Mouse (Mus musculus) kidney, postnatal 25 days (tissue): ENCODE measurements at regions not wholly inside any gene's neighbourhood (a gene's known extent, or its start where the extent isn't known, plus 50 kb on each side); places are given as distances from the start of the nearest gene placed in this dataset.
"Not testable (repeated sequence)": the region's sequence is repeated elsewhere in the genome, so short reads cannot be mapped to it uniquely, and the experiment has no call there.

Experiments
- DNase-seq, 2 experiments: peaks; one replicate each; pipeline ENCODE4 v3.0.0; 2021; ENCODE audit warnings: mixed read lengths in 2 of 2

DNA sequence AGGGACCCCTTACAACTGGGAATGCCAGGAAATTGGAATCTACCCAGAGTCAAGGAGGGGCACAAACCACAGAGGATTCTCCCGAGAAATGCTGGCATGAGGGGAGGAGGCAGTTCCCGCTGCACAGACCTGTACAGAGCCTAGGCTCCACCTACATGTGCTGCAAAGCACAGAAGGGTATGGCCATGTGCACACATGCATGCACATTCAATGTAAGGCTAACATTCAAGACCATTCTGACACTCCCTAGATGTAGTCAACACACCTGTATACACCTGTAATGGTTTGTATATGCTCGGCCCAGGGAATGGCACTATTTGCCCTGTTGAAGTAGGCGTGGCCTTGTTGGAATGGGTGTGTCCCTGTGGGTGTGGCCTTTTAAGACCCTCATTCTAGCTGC, 238.0 kb downstream of the Prex1 start:
- no peak for DNase-seq

GRCm38 (mm10) chr2:166474601-166475000, 239.0 kb downstream of the Prex1 start:
- DNase-seq, result no peak

GRCm38 (mm10) chr2:166471257-166471753, 242.3 kb downstream of the Prex1 start:
- no peak for DNase-seq

DNA sequence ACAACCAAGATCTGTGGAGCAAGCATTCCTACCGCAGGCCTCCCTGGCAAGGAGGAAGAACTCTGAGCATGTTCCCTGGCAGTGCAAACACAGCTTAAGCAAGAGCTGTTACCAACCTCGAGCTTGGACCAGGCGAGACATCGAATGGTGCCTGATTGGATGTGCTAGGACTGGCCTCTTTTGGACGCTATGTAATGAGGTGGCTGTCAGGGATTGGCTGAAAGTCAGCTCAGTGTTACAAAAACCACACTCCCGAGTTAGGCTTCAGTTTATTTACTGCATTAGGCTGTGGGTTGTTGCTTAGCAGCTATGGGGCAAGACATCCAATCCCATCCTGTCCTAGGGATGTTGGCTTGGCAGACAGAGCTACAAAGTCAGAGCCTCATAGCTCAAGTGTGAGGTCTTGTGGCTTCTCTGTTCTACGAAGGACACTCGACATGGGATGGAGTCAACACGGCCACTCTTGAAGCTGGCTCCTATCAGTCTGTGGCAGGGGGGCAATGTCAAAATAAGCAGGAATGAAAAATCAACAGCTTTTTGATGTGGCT, 244.5 kb downstream of the Prex1 start:
- no peak for DNase-seq

GRCm38 (mm10) chr2:166467137-166467536, 246.5 kb downstream of the Prex1 start:
- DNase-seq, result no peak

DNA sequence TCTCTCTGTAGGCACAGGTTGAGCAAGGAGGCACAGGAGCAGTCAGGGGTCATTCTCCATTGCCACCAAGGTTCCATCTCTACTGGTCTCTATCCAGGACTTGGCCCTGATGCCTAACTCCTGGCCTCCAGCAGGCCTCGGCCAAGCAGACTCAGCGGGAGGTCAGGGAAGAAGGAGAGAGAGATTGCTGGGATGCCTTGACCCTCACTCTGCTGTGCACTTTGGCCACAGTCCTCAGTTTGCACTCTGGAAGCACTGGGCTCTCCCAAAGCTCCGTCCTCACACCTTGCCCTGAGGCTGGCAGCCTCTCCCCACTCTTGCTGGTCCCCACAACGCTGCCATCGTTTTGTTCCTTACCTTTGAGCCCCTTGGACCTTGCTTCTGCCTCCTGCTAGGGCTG, 248.1 kb downstream of the Prex1 start:
- peak; percentile 52 to 79 for DNase-seq

DNA sequence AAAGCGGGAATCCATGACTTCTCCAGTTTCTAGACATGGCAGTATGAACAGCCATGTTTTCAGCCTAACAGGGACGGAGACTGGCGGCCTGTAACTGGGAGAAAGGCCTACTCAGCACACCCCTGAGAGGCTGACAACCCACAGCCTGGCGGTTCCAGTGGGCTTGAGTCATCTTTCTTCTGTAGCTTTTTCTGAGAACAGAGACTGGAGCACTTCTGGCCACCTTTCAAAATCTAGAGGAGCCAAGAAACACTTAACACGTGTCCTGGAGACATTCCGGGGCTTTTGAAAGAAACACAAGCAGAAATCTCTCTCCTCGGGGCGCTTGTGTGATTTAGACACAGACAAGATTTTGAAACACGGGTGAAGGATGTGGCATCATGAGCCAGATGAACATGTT, 250.1 kb downstream of the Prex1 start:
- peak in 1 of 2 experiments; percentile 11 for DNase-seq

GRCm38 (mm10) chr2:166461956-166462355, 251.7 kb downstream of the Prex1 start:
- no peak for DNase-seq

- DNase-seq, result no peak
These were observed 252.5 kb downstream of the Prex1 start for GRCm38 (mm10) chr2:166461103-166461502.

DNA sequence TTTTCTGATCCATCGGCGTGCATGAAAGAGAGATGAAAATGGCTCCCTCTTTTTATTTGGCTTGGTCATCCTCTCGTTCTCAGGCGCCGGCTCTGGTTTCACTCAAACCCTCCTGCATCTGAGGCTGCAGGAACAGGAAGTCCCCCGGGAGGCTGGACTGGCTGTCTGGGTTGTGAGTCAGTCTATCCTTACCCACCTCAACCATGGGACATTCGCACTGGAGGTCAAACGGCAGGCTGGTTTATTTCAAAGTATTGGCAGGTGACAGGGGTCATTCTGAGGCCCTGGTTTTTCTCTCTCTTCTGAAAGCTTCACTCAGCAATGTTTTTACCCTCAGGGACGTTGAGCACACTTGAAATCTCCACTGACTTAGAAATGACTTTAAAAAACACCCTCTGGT, 253.7 kb downstream of the Prex1 start:
- DNase-seq, result no peak

- DNase-seq, result no peak
These were observed 254.7 kb downstream of the Prex1 start for GRCm38 (mm10) chr2:166458953-166459352.

DNA sequence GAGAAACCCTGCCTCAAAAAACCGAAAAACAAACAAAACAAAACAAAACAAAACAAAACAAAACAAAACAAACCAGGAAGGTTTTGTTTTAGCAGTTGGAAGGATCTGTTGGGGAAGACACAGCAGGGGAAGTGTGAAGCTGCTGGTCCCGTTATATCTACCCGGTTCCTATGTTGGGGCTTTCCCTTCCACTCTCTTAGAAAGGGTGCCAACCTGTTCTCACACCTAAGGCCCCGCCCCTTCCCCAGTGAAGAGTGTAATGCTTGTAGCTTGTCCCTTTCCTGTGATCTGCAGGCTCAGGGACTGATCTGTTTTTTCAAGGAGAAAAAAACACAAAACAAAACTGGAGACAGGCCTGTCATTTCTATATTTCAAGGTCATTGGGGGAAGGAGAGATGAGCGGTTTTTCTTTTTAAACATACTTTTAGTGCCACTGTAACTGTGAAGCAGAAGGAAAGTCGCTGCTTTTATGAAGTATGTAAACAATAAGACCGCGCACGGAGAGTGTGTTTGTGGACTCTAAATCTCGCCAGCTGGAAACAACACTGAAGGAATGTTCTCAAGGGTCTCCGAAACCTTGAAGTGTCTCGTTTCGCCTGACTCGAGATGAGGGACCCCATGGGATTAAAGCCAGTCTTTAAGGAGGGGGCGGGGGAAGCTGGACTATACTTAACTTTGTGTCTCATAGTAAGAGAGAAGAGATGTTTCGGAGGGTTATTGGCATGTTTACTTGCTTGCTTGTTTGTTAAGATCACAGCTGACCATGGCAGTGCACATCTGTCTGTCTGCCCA, 256.1 kb downstream of the Prex1 start:
- DNase-seq, result no peak

- not testable (repeated sequence) for DNase-seq
These were observed 259.3 kb downstream of the Prex1 start for GRCm38 (mm10) chr2:166454160-166454888.

- DNase-seq, result no peak
These were observed 262.7 kb downstream of the Prex1 start for GRCm38 (mm10) chr2:166450964-166451363.

DNA sequence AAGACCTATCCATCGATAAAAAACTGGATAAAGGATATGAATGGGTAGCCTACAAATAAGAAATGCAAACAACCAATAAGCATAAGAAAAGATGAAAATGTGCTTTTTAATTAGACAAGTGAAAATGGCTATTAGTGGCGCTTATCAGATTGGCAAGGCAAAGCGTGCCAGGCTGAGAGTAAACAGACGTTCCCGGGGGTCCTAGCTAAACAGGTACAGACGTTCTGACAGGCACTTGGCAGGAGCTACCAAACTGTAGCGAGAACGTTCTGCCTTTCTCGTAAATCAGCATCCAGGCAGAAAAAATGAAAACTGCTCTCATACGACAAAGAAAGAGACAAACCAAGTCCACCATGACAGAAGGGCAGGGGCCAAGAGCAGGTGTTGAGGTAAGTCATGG, 263.3 kb downstream of the Prex1 start:
- DNase-seq, result no peak

DNA sequence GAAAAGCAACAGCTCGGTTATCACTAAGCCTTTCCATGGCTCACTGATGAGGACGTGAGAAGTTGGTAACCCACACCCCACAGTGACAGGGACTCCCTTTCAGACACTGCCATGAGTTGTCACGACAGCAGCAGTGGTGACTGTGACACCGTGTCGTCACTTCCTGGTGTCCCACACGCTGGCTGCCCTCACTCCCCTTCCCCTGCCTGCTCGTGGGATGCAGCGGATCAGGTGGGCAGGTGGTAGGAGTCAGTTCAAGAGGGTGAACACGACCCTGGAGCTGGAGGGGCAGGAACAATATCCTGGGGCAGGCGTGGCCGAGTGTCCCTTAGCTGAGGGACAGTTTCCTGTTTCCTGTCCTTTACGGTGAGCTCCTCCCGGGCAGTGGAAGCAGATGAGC, 264.9 kb downstream of the Prex1 start:
- DNase-seq, result no peak

DNA sequence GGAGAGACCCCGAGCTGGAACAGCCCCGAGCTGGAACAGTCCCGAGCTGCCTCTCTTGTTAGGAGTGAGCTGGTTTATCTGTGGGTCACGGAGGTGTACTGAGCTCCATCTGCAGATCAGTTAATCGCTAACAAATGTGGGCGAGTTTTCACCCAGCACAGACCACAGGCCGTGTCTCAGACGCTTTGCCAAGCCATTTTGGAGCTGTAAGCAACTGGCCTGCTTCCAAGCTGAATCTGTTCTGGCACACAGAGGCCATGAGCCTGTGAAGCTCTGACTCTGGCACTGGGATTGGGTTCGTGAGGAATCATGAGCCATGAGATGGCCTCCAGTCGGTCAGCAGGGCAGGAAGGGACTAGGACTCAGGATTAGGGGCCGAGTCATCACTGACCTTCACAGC, 265.5 kb downstream of the Prex1 start:
- DNase-seq, result peak; percentile 88 to 90

DNA sequence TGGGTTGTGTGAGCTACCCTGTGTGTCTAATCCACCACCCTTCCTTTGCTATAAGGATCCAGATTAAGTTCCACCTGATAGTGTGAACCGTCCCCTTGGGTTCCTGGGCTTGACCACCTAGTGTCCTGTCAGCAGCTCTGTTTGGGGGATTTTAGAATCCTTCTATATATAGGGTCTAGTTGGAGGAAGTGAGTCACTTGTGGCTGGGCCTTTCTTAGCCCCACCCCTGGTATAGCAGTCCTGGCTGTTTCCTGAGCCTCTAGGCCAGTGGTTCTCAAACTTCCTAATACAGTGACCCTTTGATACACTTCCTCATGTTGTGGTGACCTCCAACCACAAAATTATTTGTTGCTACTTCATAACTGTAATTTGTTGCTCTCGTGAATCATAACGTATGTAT, 267.1 kb downstream of the Prex1 start:
- DNase-seq, result peak in 1 of 2 experiments; percentile 47

DNA sequence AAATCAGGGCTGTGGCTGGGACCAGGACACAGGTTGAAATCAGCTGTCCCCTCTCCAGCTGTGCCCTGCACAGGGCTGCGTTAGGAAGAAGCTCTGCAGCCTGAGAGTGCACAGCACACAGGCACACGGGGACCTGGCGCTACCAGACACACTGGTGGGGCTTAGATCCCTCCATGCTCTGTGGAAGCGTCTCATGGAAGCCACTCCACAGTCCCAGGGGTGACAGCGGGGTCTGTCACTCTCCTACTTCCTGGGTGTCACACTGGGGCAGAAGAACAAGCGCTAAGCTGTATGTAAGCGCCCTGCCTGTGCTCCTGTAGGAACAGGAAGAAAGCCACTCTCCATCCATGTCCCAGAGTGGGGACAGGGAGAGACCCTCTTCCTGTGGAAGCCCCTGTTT, 267.8 kb downstream of the Prex1 start:
- DNase-seq, result not testable (repeated sequence)

DNA sequence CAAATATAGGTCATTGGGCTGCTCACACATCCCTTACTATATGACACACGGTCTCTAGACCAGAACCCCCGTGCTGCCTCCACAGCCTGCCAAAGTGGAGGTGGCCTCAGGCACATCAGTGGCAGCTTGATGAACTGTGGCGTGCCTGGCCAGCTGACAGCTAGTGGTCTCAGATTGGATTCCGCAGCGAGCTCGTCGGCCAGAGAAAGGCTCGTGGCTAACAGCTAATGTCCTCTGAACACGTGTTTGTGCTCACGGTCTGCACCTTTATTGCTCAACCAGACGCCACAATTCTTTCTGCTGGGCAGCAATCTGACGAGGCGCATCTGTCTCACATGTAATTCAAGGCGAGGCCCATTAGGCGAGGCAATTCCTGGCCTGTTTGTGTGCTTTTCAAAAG, 270.6 kb downstream of the Prex1 start:
- DNase-seq, result no peak

DNA sequence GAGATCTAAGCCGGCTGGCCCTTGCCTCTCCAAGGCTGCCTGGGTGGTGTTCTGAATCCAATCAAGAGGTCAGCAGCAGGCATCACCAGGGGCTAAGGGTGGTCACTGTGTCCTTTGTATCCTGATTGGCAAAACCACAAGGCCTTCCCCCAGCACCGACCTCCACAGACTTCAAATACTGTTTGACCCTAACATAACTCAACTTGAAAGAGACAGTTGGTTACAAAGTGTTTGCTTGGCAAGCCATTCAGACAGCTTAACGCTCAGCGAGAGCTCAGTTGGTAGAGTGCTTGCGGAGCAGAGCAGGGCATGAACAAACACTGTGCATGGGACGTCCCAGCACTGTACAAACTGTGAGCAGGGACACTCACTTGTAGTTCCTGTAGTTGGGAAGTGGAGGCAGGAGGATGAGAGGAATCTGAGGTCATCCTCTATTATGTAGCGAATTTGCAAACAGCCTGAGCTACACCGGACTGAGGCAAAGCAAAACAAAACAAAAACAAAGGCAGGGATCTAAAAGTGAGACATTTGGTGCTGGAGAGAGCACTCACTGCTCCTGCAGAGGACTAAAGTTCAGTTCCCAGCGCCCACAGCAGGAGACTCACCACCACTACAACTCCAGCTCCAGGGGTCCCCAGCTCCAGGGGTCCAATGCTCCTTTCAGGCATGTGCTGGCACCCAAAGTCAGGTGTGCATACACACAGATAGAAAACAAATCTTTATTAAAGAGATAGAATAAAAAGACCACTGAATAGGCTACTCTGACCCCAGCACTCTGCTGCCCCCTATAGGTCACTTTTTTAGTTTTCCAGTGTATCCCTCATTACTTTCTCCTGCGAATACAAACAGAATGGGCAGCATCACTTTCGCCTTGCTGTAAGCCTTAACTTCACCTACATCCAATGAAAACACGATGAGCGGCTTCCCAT, 273.5 kb downstream of the Prex1 start:
- peak in 1 of 2 experiments; percentile 69 for DNase-seq

GRCm38 (mm10) chr2:166438207-166438606, 275.4 kb downstream of the Prex1 start:
- no peak for DNase-seq

DNA sequence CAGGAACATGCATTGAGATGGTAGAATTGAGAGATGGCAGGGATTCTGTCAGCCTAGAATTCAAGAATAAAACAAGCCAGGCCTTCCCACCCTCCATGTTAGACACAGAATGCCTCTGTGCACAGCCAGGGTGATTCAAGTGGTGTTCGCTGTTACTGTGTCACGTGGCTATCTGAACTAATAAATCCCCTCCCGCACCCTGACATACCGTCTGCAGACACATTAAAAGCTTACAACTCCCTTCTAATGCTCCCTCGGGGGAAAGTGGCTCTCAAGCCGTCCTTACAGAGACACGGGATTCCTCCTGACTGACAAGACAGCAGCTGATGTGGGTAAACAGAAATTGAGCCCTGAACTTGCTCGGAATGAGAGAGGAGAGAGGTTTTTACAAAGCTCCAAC, 279.1 kb downstream of the Prex1 start:
- no peak for DNase-seq
